Mouse (Mus musculus) hindbrain, postnatal 0 days (tissue): ENCODE data around the gene Msx2. TPM values are rescaled to one million over a fixed set of nuclear protein-coding genes. Genes with fewer than 3 reads are reported as not detected.

ENCODE experiments used
- ATAC-seq: fragments of 200-750 bp; cut with Nextera tagmentation; 2 replicates; pipeline ENCODE4 v1.8.0; 2017; ENCODE audit warnings: mild to moderate bottlenecking, moderate TSS enrichment, moderate library complexity
- DNase-seq: peaks from one replicate; pipeline ENCODE4 v3.0.0-alpha.2; 2015; ENCODE audit warnings: low spot score
- H3K27ac ChIP-seq: fragments of 300-500 bp; sonication (generic); 2 replicates; pipeline ENCODE4 v1.5.1; 2014; ENCODE audit warnings: mild to moderate bottlenecking
- H3K27me3 ChIP-seq: fragments of 300-500 bp; sonication (generic); 2 replicates; pipeline ENCODE4 v1.6.1; 2014; ENCODE audit warnings: low read length, mixed read lengths; ENCODE audit not compliant: insufficient read depth
- H3K36me3 ChIP-seq: fragments of 300-500 bp; sonication (generic); 2 replicates; pipeline ENCODE4 v1.6.1; 2014; ENCODE audit warnings: low read length, mixed read lengths; ENCODE audit not compliant: insufficient read depth
- H3K4me1 ChIP-seq: fragments of 300-500 bp; sonication (generic); 2 replicates; pipeline ENCODE4 v1.6.1; 2014; ENCODE audit warnings: antibody characterized with exemption, low read length, mixed read lengths; ENCODE audit not compliant: insufficient read depth
- H3K4me2 ChIP-seq: fragments of 300-500 bp; sonication (generic); 2 replicates; pipeline ENCODE4 v1.6.1; 2014; ENCODE audit warnings: low read depth, mild to moderate bottlenecking, low read length, moderate library complexity, mixed read lengths
- H3K4me3 ChIP-seq: fragments of 300-500 bp; sonication (generic); 2 replicates; pipeline ENCODE4 v1.5.1; 2014; ENCODE audit warnings: low read length
- H3K9ac ChIP-seq: fragments of 300-500 bp; sonication (generic); replicated peaks from 2 replicates; pipeline ENCODE4 v1.6.1; 2014; ENCODE audit warnings: mild to moderate bottlenecking, low read length, moderate library complexity, mixed read lengths
- H3K9me3 ChIP-seq: fragments of 300-500 bp; sonication (generic); 2 replicates; pipeline ENCODE4 v1.6.1; 2016; ENCODE audit warnings: low read length, mixed read lengths
- CTCF ChIP-seq: IDR thresholded peaks from 2 replicates; pipeline ENCODE4 v1.5.1; 2016; ENCODE audit warnings: antibody characterized with exemption, control low read depth, low read depth
- WGBS: fragments of 180-500 bp; shearing (Covaris S2); extraction: QIAGEN DNeasy Blood & Tissue Kit; methylation state at CpG from one replicate; pipeline ENCODE4 v1.1.7; 2014; 5-methylcytosine and 5-hydroxymethylcytosine counted together
- polyA plus RNA-seq: library from polyadenylated mRNA; unstranded; fragments of >200 nt; fragmentation: Nextera tagmentation; extraction: Ambion mirVana; gene quantifications from 2 replicates; pipeline ENCODE4 v1.2.1, GENCODE M21; 2015
- total RNA-seq: library from RNA; depleted of rRNA; stranded (reverse); fragments of >200 nt; gene quantifications from 2 replicates; pipeline ENCODE4 v1.2.3, GENCODE M21; 2014

Gene Msx2
- total and polyA plus RNA-seq, 2 experiments from 2014 or later, result 3.1 to 5.1 TPM

GRCm38 (mm10) chr13:53502406-53502805 is 29.5 kb upstream of the Msx2 start:
- no peak for ATAC-seq

GRCm38 (mm10) chr13:53501561-53502253 is 28.8 kb upstream of the Msx2 start:
- ATAC-seq (no peak), DNase-seq (peak; percentile 33)
- Histone ChIP-seq H3K4me3 (no peak overlapping the region), H3K4me1 (peaks cover 11% of the 10 kb centered on the region; the same call in 1 of the 2 replicates), H3K9me3 (no peaks in the 10 kb centered on the region), H3K9ac (no peak overlapping the region), H3K4me2 (no peak overlapping the region), H3K27me3 (no peaks in the 10 kb centered on the region), H3K36me3 (no peaks in the 10 kb centered on the region), H3K27ac (no peak overlapping the region)
- WGBS, result 7% methylated on average over 10 of the region's 10 CpGs
- TF ChIP-seq CTCF, result no peak

More at GRCm38 (mm10) chr13:53502406-53502805, 29.5 kb upstream of the Msx2 start:
- H3K27me3 ChIP-seq, result no peaks in the 10 kb centered on the region
- no peaks in the 10 kb centered on the region for H3K9me3 ChIP-seq
- H3K27ac ChIP-seq, result no peak overlapping the region
- H3K4me3 ChIP-seq, result no peak overlapping the region
- H3K9ac ChIP-seq, result no peak overlapping the region
- H3K4me2 ChIP-seq, result no peak overlapping the region
- H3K4me1 ChIP-seq, result peaks cover 11% of the 10 kb centered on the region; the same call in 1 of the 2 replicates
- DNase-seq, result no peak
- whole genome bisulfite sequencing, result 32% methylated on average over 6 of the region's 6 CpGs
- no peaks in the 10 kb centered on the region for H3K36me3 ChIP-seq
- TF ChIP-seq CTCF, result no peak

GRCm38 (mm10) chr13:53501057-53501456 is 28.2 kb upstream of the Msx2 start:
- H3K4me2 ChIP-seq, result no peak overlapping the region
- 30% methylated on average over 3 of the region's 3 CpGs for WGBS
- ATAC-seq, result no peak

GRCm38 (mm10) chr13:53486512-53486911 is 13.6 kb upstream of the Msx2 start:
- Histone ChIP-seq H3K9ac (no peak overlapping the region), H3K9me3 (no peaks in the 10 kb centered on the region), H3K27ac (no peak overlapping the region), H3K4me2 (no peak overlapping the region), H3K27me3 (peaks cover under 1% of the 10 kb centered on the region; the same call in 1 of the 2 replicates), H3K4me1 (no peaks in the 10 kb centered on the region), H3K4me3 (no peak overlapping the region), H3K36me3 (no peaks in the 10 kb centered on the region)
- no peak for TF ChIP-seq CTCF
- ATAC-seq (no peak), DNase-seq (no peak)
- 64% methylated on average over 4 of the region's 4 CpGs for WGBS

More at GRCm38 (mm10) chr13:53501057-53501456, 28.2 kb upstream of the Msx2 start:
- H3K9me3 ChIP-seq, result no peaks in the 10 kb centered on the region
- H3K27ac ChIP-seq, result no peak overlapping the region
- peaks cover 11% of the 10 kb centered on the region; the same call in 1 of the 2 replicates for H3K4me1 ChIP-seq
- H3K27me3 ChIP-seq, result no peaks in the 10 kb centered on the region
- no peak overlapping the region for H3K4me3 ChIP-seq
- H3K36me3 ChIP-seq, result no peaks in the 10 kb centered on the region
- no peak for TF ChIP-seq CTCF
- DNase-seq, result no peak
- no peak overlapping the region for H3K9ac ChIP-seq

GRCm38 (mm10) chr13:53475701-53476188 is 2.9 kb upstream of the Msx2 start:
- Histone ChIP-seq H3K9ac (peak overlapping the region; percentile 45), H3K9me3 (no peaks in the 10 kb centered on the region), H3K4me3 (peak overlapping the region; percentile 57), H3K4me2 (peak overlapping the region; percentile 87), H3K27ac (no peak overlapping the region), H3K36me3 (no peaks in the 10 kb centered on the region), H3K27me3 (peaks cover 51% of the 10 kb centered on the region), H3K4me1 (peaks cover 11% of the 10 kb centered on the region; the same call in 1 of the 2 replicates)
- peak; percentile 61 for DNase-seq
- ATAC-seq, result peak; percentile 68
- 0% methylated on average over 36 of the region's 37 CpGs for WGBS
- TF ChIP-seq CTCF, result no peak

- H3K4me2 ChIP-seq, result no peak overlapping the region
- peaks cover 63% of the 10 kb centered on the region for H3K27me3 ChIP-seq
- 26% methylated on average over 6 of the region's 6 CpGs for WGBS
- no peak overlapping the region for H3K4me3 ChIP-seq
- no peaks in the 10 kb centered on the region for H3K36me3 ChIP-seq
- TF ChIP-seq CTCF, result no peak
- no peak for DNase-seq
- no peak overlapping the region for H3K27ac ChIP-seq
- H3K9me3 ChIP-seq, result no peaks in the 10 kb centered on the region
- peaks cover 11% of the 10 kb centered on the region; the same call in 1 of the 2 replicates for H3K4me1 ChIP-seq
- no peak overlapping the region for H3K9ac ChIP-seq
- ATAC-seq, result no peak
Observed at GRCm38 (mm10) chr13:53474491-53474890, 1.6 kb upstream of the Msx2 start.

GRCm38 (mm10) chr13:53473991-53474390 is 1.1 kb upstream of the Msx2 start:
- no peak overlapping the region for H3K4me2 ChIP-seq
- H3K27me3 ChIP-seq, result peaks cover 68% of the 10 kb centered on the region
- 35% methylated on average over 5 of the region's 5 CpGs for WGBS
- H3K27ac ChIP-seq, result no peak overlapping the region
- H3K36me3 ChIP-seq, result no peaks in the 10 kb centered on the region
- ATAC-seq (no peak), DNase-seq (no peak)
- no peak overlapping the region for H3K4me3 ChIP-seq
- H3K9ac ChIP-seq, result no peak overlapping the region
- H3K9me3 ChIP-seq, result no peaks in the 10 kb centered on the region
- peaks cover 11% of the 10 kb centered on the region; the same call in 1 of the 2 replicates for H3K4me1 ChIP-seq
- no peak for TF ChIP-seq CTCF
